Mouse (Mus musculus) liver, embryonic 13.5 days (tissue): ENCODE data around the gene Dapl1. TPM values are rescaled to one million over a fixed set of nuclear protein-coding genes. Genes with fewer than 3 reads are reported as not detected.

Source experiments
- ATAC-seq: fragments of 200-750 bp; cut with Nextera tagmentation; 2 replicates; pipeline ENCODE4 v1.8.0; 2017; ENCODE audit warnings: low read depth, mild to moderate bottlenecking, moderate number of reproducible peaks, moderate library complexity
- DNase-seq: peaks from one replicate; pipeline ENCODE4 v3.0.0; 2022
- H3K27ac ChIP-seq: fragments of 300-500 bp; sonication (generic); 2 replicates; pipeline ENCODE4 v1.5.1; 2015; ENCODE audit warnings: moderate library complexity, mild to moderate bottlenecking, inconsistent platforms
- H3K27me3 ChIP-seq: fragments of 300-500 bp; sonication (generic); 2 replicates; pipeline ENCODE4 v1.6.1; 2015; ENCODE audit warnings: mild to moderate bottlenecking, inconsistent platforms
- H3K36me3 ChIP-seq: fragments of 300-500 bp; sonication (generic); 2 replicates; pipeline ENCODE4 v1.6.1; 2015; ENCODE audit warnings: mild to moderate bottlenecking, inconsistent platforms
- H3K4me1 ChIP-seq: fragments of 300-500 bp; sonication (generic); replicated peaks from 2 replicates; pipeline ENCODE4 v1.6.1; 2015; ENCODE audit warnings: inconsistent platforms
- H3K4me2 ChIP-seq: fragments of 300-500 bp; sonication (generic); 2 replicates; pipeline ENCODE4 v1.6.1; 2015; ENCODE audit warnings: inconsistent platforms, mild to moderate bottlenecking, moderate library complexity
- H3K4me3 ChIP-seq: fragments of 300-500 bp; sonication (generic); replicated peaks from 2 replicates; pipeline ENCODE4 v1.5.1; 2015; ENCODE audit warnings: mild to moderate bottlenecking, inconsistent platforms
- H3K9ac ChIP-seq: fragments of 300-500 bp; sonication (generic); 2 replicates; pipeline ENCODE4 v1.6.1; 2015; ENCODE audit warnings: mild to moderate bottlenecking, inconsistent platforms
- H3K9me3 ChIP-seq: fragments of 300-500 bp; sonication (generic); replicated peaks from 2 replicates; pipeline ENCODE4 v1.6.1; 2016; ENCODE audit warnings: inconsistent platforms
- WGBS: fragments of 180-500 bp; shearing (Covaris S2); methylation state at CpG from one replicate; pipeline ENCODE4 v1.1.7; 2015; ENCODE audit not compliant: insufficient replicate concordance; 5-methylcytosine and 5-hydroxymethylcytosine counted together
- polyA plus RNA-seq: library from polyadenylated mRNA; unstranded; fragments of >200 nt; fragmentation: Nextera tagmentation; extraction: Ambion mirVana; gene quantifications from 2 replicates; pipeline ENCODE4 v1.2.1, GENCODE M21; 2015

The Dapl1 gene
- polyA plus RNA-seq, 1 experiment from 2014 or later = 0.18 TPM

GRCm38 (mm10) chr2:59485080-59485479 lies 627 bp downstream of the Dapl1 start:
- 76% methylated on average over 2 of the region's 2 CpGs for WGBS
- H3K4me2 ChIP-seq = no peak overlapping the region
- no peaks in the 10 kb centered on the region for H3K4me1 ChIP-seq
- H3K9me3 ChIP-seq = no peaks in the 10 kb centered on the region
- ATAC-seq (no peak), DNase-seq (no peak)
- H3K27ac ChIP-seq = no peak overlapping the region
- no peaks in the 10 kb centered on the region for H3K36me3 ChIP-seq
- H3K4me3 ChIP-seq = no peak overlapping the region
- H3K9ac ChIP-seq = no peak overlapping the region
- no peaks in the 10 kb centered on the region for H3K27me3 ChIP-seq

GRCm38 (mm10) chr2:59485657-59486056 lies 1.2 kb downstream of the Dapl1 start:
- Histone ChIP-seq H3K36me3 (no peaks in the 10 kb centered on the region), H3K4me3 (no peak overlapping the region), H3K9ac (no peak overlapping the region), H3K4me2 (no peak overlapping the region), H3K9me3 (no peaks in the 10 kb centered on the region), H3K4me1 (no peaks in the 10 kb centered on the region), H3K27me3 (no peaks in the 10 kb centered on the region), H3K27ac (no peak overlapping the region)
- ATAC-seq (no peak), DNase-seq (no peak)
- 42% methylated on average over 4 of the region's 4 CpGs for WGBS

GRCm38 (mm10) chr2:59486196-59486845 lies 1.9 kb downstream of the Dapl1 start:
- no peak overlapping the region for H3K27ac ChIP-seq
- no peaks in the 10 kb centered on the region for H3K27me3 ChIP-seq
- no peaks in the 10 kb centered on the region for H3K4me1 ChIP-seq
- H3K9ac ChIP-seq = no peak overlapping the region
- no peaks in the 10 kb centered on the region for H3K36me3 ChIP-seq
- no peaks in the 10 kb centered on the region for H3K9me3 ChIP-seq
- H3K4me2 ChIP-seq = no peak overlapping the region
- ATAC-seq (no peak), DNase-seq (no peak)
- H3K4me3 ChIP-seq = no peak overlapping the region
- 70% methylated on average over 6 of the region's 6 CpGs for WGBS

GRCm38 (mm10) chr2:59488235-59488634 lies 3.8 kb downstream of the Dapl1 start:
- 38% methylated on average over 2 of the region's 2 CpGs for WGBS
- no peaks in the 10 kb centered on the region for H3K36me3 ChIP-seq
- H3K27ac ChIP-seq = no peak overlapping the region
- no peaks in the 10 kb centered on the region for H3K4me1 ChIP-seq
- ATAC-seq = no peak
- no peaks in the 10 kb centered on the region for H3K27me3 ChIP-seq
- no peak overlapping the region for H3K4me2 ChIP-seq
- no peak overlapping the region for H3K4me3 ChIP-seq
- no peaks in the 10 kb centered on the region for H3K9me3 ChIP-seq
- DNase-seq = no peak
- no peak overlapping the region for H3K9ac ChIP-seq

GRCm38 (mm10) chr2:59490353-59490752 lies 5.9 kb downstream of the Dapl1 start:
- no peak overlapping the region for H3K4me3 ChIP-seq
- H3K9ac ChIP-seq = no peak overlapping the region
- no peaks in the 10 kb centered on the region for H3K9me3 ChIP-seq
- H3K36me3 ChIP-seq = no peaks in the 10 kb centered on the region
- no peak overlapping the region for H3K4me2 ChIP-seq
- DNase-seq (no peak), ATAC-seq (no peak)
- H3K4me1 ChIP-seq = no peaks in the 10 kb centered on the region
- no peaks in the 10 kb centered on the region for H3K27me3 ChIP-seq
- no peak overlapping the region for H3K27ac ChIP-seq
- 55% methylated on average over 7 of the region's 7 CpGs for WGBS

GRCm38 (mm10) chr2:59493445-59494085 lies 9.1 kb downstream of the Dapl1 start:
- H3K9me3 ChIP-seq = no peaks in the 10 kb centered on the region
- no peak overlapping the region for H3K4me2 ChIP-seq
- no peaks in the 10 kb centered on the region for H3K4me1 ChIP-seq
- H3K9ac ChIP-seq = no peak overlapping the region
- H3K36me3 ChIP-seq = no peaks in the 10 kb centered on the region
- no peak overlapping the region for H3K4me3 ChIP-seq
- H3K27me3 ChIP-seq = no peaks in the 10 kb centered on the region
- ATAC-seq (no peak), DNase-seq (no peak)
- 28% methylated on average over 13 of the region's 13 CpGs for WGBS
- no peak overlapping the region for H3K27ac ChIP-seq

GRCm38 (mm10) chr2:59499146-59499545 lies 14.7 kb downstream of the Dapl1 start:
- ATAC-seq (no peak), DNase-seq (no peak)
- no peak overlapping the region for H3K9ac ChIP-seq
- no peaks in the 10 kb centered on the region for H3K9me3 ChIP-seq
- no peak overlapping the region for H3K4me2 ChIP-seq
- H3K36me3 ChIP-seq = no peaks in the 10 kb centered on the region
- no peaks in the 10 kb centered on the region for H3K27me3 ChIP-seq
- WGBS = 85% methylated on average over 8 of the region's 8 CpGs
- no peaks in the 10 kb centered on the region for H3K4me1 ChIP-seq
- H3K27ac ChIP-seq = no peak overlapping the region
- H3K4me3 ChIP-seq = no peak overlapping the region

GRCm38 (mm10) chr2:59499717-59500116 lies 15.3 kb downstream of the Dapl1 start:
- H3K9ac ChIP-seq = no peak overlapping the region
- ATAC-seq = no peak
- H3K27ac ChIP-seq = no peak overlapping the region
- H3K36me3 ChIP-seq = no peaks in the 10 kb centered on the region
- DNase-seq = no peak
- 69% methylated on average over 2 of the region's 2 CpGs for WGBS
- no peak overlapping the region for H3K4me3 ChIP-seq
- H3K4me1 ChIP-seq = no peaks in the 10 kb centered on the region
- no peaks in the 10 kb centered on the region for H3K9me3 ChIP-seq
- no peak overlapping the region for H3K4me2 ChIP-seq
- no peaks in the 10 kb centered on the region for H3K27me3 ChIP-seq

GRCm38 (mm10) chr2:59509061-59509460 lies 24.6 kb downstream of the Dapl1 start:
- no peak overlapping the region for H3K4me3 ChIP-seq
- H3K4me1 ChIP-seq = no peaks in the 10 kb centered on the region
- no peaks in the 10 kb centered on the region for H3K27me3 ChIP-seq
- no peaks in the 10 kb centered on the region for H3K9me3 ChIP-seq
- H3K27ac ChIP-seq = no peak overlapping the region
- no peaks in the 10 kb centered on the region for H3K36me3 ChIP-seq
- no peak overlapping the region for H3K4me2 ChIP-seq
- DNase-seq (no peak), ATAC-seq (no peak)
- H3K9ac ChIP-seq = no peak overlapping the region
- 59% methylated on average over 4 of the region's 4 CpGs for WGBS

- DNase-seq (no peak), ATAC-seq (no peak)
- H3K9me3 ChIP-seq = no peaks in the 10 kb centered on the region
- no peak overlapping the region for H3K9ac ChIP-seq
- H3K36me3 ChIP-seq = no peaks in the 10 kb centered on the region
- H3K27ac ChIP-seq = no peak overlapping the region
- 63% methylated on average over 9 of the region's 9 CpGs for WGBS
- no peak overlapping the region for H3K4me3 ChIP-seq
- no peak overlapping the region for H3K4me2 ChIP-seq
- no peaks in the 10 kb centered on the region for H3K4me1 ChIP-seq
- H3K27me3 ChIP-seq = no peaks in the 10 kb centered on the region
Measured at GRCm38 (mm10) chr2:59510416-59510815, 26.0 kb downstream of the Dapl1 start.

GRCm38 (mm10) chr2:59510882-59511281 lies 26.4 kb downstream of the Dapl1 start:
- H3K9ac ChIP-seq = no peak overlapping the region
- no peak overlapping the region for H3K4me3 ChIP-seq
- H3K9me3 ChIP-seq = no peaks in the 10 kb centered on the region
- H3K4me1 ChIP-seq = no peaks in the 10 kb centered on the region
- no peak overlapping the region for H3K4me2 ChIP-seq
- H3K27me3 ChIP-seq = no peaks in the 10 kb centered on the region
- ATAC-seq = no peak
- no peak overlapping the region for H3K27ac ChIP-seq
- WGBS = 52% methylated on average over 6 of the region's 6 CpGs
- DNase-seq = no peak
- no peaks in the 10 kb centered on the region for H3K36me3 ChIP-seq

- no peak overlapping the region for H3K27ac ChIP-seq
- 76% methylated on average over 10 of the region's 10 CpGs for WGBS
- no peak overlapping the region for H3K4me3 ChIP-seq
- H3K9me3 ChIP-seq = no peaks in the 10 kb centered on the region
- no peak overlapping the region for H3K4me2 ChIP-seq
- no peak overlapping the region for H3K9ac ChIP-seq
- ATAC-seq (no peak), DNase-seq (no peak)
- no peaks in the 10 kb centered on the region for H3K27me3 ChIP-seq
- H3K4me1 ChIP-seq = 0 out of 2 replicates have a peak, but pooled peaks cover 2% of the 10 kb centered on the region
- H3K36me3 ChIP-seq = no peaks in the 10 kb centered on the region
Measured at GRCm38 (mm10) chr2:59520663-59521062, 36.2 kb downstream of the Dapl1 start.
